Mouse (Mus musculus) heart, postnatal 10 days (tissue): ENCODE measurements around the gene Dnajb7. TPM values are rescaled to one million over a fixed set of nuclear protein-coding genes. Genes with fewer than 3 reads are reported as not detected.
A peak's percentile ranks its signal among the peaks of the same experiment; 100 is the strongest.

Experiments
- DNase-seq, 2 experiments: peaks; one replicate each; pipeline ENCODE4 v3.0.0; 2021
- intact Hi-C: fragments of 180-260 bp; cut with DNase I; formaldehyde crosslinking; loops from one replicate; pipeline ENCODE4 v1.15.1; 2025
- total RNA-seq, 2 experiments: library from RNA; stranded (reverse); gene quantifications; 2 replicates each; pipeline ENCODE4 v1.2.3; 2021

Dnajb7 gene
- total RNA-seq, 2 experiments from 2014 or later: not detected

- DNase-seq: no peak
- intact Hi-C loops: no loop called here
Observed at GRCm38 (mm10) chr15:81368601-81369000, 39.5 kb downstream of the Dnajb7 start.

- no peak for DNase-seq
- intact Hi-C loops: no loop called here
Observed at GRCm38 (mm10) chr15:81366241-81366640, 41.9 kb downstream of the Dnajb7 start.

GRCm38 (mm10) chr15:81365246-81365645 lies 42.9 kb downstream of the Dnajb7 start:
- intact Hi-C loops: no loop called here
- DNase-seq: no peak

GRCm38 (mm10) chr15:81364271-81364670 lies 43.8 kb downstream of the Dnajb7 start:
- intact Hi-C loops: no loop called here
- DNase-seq: no peak

- intact Hi-C loops: no loop called here
- no peak for DNase-seq
Observed at GRCm38 (mm10) chr15:81362501-81362900, 45.6 kb downstream of the Dnajb7 start.

- intact Hi-C loops: no loop called here
- DNase-seq: no peak
Observed at GRCm38 (mm10) chr15:81361417-81362015, 46.6 kb downstream of the Dnajb7 start.

GRCm38 (mm10) chr15:81361022-81361404 lies 47.1 kb downstream of the Dnajb7 start:
- DNase-seq: no peak
- intact Hi-C loops: no loop called here

GRCm38 (mm10) chr15:81360345-81361021 lies 47.6 kb downstream of the Dnajb7 start, which contains the start of gene Slc25a17:
TSS of gene Slc25a17 (minus strand) at chr15:81360812.
- intact Hi-C loops: no loop called here
- DNase-seq: peak; percentile 97 to 99

- intact Hi-C loops: no loop called here
Observed at GRCm38 (mm10) chr15:81359421-81359820, 48.7 kb downstream of the Dnajb7 start.

GRCm38 (mm10) chr15:81358943-81359342 lies 49.2 kb downstream of the Dnajb7 start:
- DNase-seq: no peak
- intact Hi-C loops: no loop called here

More at GRCm38 (mm10) chr15:81359421-81359820, 48.7 kb downstream of the Dnajb7 start:
- no peak for DNase-seq

GRCm38 (mm10) chr15:81356946-81357345 lies 51.2 kb downstream of the Dnajb7 start:
- DNase-seq: no peak
- intact Hi-C loops: no loop called here

Other genes starting within 250 kb of the Dnajb7 start
- gene Mrtfa, start 217.5 kb downstream of the Dnajb7 start, total RNA-seq: 10 to 100 TPM; 16.1 to 17.2 TPM
- not detected for gene Mchr1, start 172.8 kb downstream of the Dnajb7 start, total RNA-seq
- 10 to 100 TPM; 33.4 to 38.1 TPM for gene Slc25a17, start 47.5 kb downstream of the Dnajb7 start, total RNA-seq
- gene St13, start 8.2 kb downstream of the Dnajb7 start, total RNA-seq: 10 to 100 TPM; 89.0 to 93.6 TPM
- 10 to 100 TPM; 12.7 to 13.9 TPM for gene Xpnpep3, start 8.2 kb downstream of the Dnajb7 start, total RNA-seq
- gene Rbx1, start 58.0 kb upstream of the Dnajb7 start, total RNA-seq: 100 to 1,000 TPM; 145 to 164 TPM
- 10 to 100 TPM; 50.1 to 55.0 TPM for gene Ep300, start 177.1 kb upstream of the Dnajb7 start, total RNA-seq